Mouse (Mus musculus): ENCODE results near the gene Nfs1. TPM values are rescaled to one million over a fixed set of nuclear protein-coding genes. Genes with fewer than 3 reads are reported as not detected.

Gene Nfs1
- polyA plus RNA-seq, 1 experiment from 2014 or later = 36.6 TPM

GRCm38 (mm10) chr2:156079674-156080073 lies 64.3 kb downstream of the Nfs1 start:
- 40% methylated on average over 4 of the region's 4 CpGs for WGBS
- H3K4me3 ChIP-seq = no peak overlapping the region
- H3K9ac ChIP-seq = no peak overlapping the region

DNA sequence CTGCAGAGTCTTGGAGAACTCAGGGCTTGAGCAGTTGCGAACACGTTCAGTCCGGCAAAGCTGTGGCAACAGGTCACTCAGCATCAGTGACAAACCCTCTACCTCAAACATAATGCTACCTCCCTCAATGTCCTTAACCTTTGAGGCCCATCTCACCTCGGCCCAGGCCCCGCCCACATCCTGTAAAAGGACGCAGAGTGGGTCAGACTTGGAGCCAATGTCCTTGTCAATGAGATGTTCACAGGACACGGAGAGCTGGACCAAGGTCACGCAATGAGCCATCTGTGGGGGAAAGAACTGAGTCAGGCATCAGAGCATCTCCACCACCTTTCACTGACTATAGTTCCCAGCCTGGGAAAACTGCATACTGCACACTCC lies 64.8 kb downstream of the Nfs1 start:
- Histone ChIP-seq H3K4me1 (no peaks in the 10 kb centered on the region), H3K4me3 (no peak overlapping the region), H3K36me3 (peaks cover 54% of the 10 kb centered on the region), H3K27me3 (no peaks in the 10 kb centered on the region), H3K9me3 (no peaks in the 10 kb centered on the region), H3K27ac (no peak overlapping the region), H3K4me2 (replicated peaks) (no peak overlapping the region), H3K9ac (no peak overlapping the region)
- WGBS = 89% methylated on average over 8 of the region's 8 CpGs
- ATAC-seq (ENCODE audit: low FRiP score, low read depth) = no peak

More at GRCm38 (mm10) chr2:156079674-156080073, 64.3 kb downstream of the Nfs1 start:
- no peak for ATAC-seq (ENCODE audit: low FRiP score, low read depth)
- Histone ChIP-seq H3K36me3 (peaks cover 49% of the 10 kb centered on the region), H3K4me1 (no peaks in the 10 kb centered on the region), H3K27ac (no peak overlapping the region), H3K9me3 (no peaks in the 10 kb centered on the region), H3K4me2 (replicated peaks) (no peak overlapping the region), H3K27me3 (no peaks in the 10 kb centered on the region)

DNA sequence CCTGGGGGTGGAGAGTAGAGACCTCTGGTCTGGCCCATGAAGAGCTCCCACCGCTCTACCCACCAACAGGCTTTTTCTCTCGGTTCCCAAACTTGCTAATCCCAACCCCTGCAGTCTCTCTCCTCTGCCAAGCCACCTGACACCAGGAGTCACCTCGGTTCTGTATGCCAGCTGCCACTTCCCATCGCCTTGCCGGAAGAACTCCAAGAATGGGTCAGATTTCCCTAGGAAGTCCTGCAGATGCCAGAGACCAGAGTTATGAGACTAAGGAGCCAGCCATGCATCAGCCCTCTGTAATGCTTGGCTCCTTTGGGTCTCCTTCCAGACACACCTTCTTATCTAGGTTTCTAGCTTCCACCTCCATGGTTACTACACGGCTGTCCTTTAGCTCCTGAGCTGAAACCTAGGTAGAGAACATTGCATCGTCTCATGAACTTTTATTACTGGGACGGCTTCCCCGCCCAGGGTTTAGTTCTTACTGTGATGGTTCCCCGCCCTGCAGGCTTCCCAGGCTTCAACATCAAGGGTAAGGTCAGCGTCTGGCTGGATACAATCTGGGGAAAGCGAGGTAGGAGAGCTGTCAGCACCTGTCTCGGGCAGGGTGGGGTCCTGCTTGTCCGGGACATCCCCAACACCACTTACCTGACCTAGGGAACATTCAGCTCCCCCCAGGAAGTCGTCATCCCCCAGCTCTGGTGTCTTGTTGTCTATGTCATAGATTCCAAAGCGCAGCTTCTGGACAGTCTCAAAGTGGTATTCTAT lies 65.4 kb downstream of the Nfs1 start:
- no peak overlapping the region for H3K4me2 ChIP-seq (replicated peaks)
- H3K9ac ChIP-seq = no peak overlapping the region
- peaks cover 59% of the 10 kb centered on the region for H3K36me3 ChIP-seq
- 91% methylated on average over 16 of the region's 16 CpGs for WGBS
- H3K9me3 ChIP-seq = no peaks in the 10 kb centered on the region
- H3K27ac ChIP-seq = no peak overlapping the region
- no peak overlapping the region for H3K4me3 ChIP-seq
- ATAC-seq (ENCODE audit: low FRiP score, low read depth) = no peak
- no peaks in the 10 kb centered on the region for H3K27me3 ChIP-seq
- no peaks in the 10 kb centered on the region for H3K4me1 ChIP-seq

- H3K4me1 ChIP-seq = no peaks in the 10 kb centered on the region
- no peaks in the 10 kb centered on the region for H3K9me3 ChIP-seq
- WGBS = 94% methylated on average over 7 of the region's 7 CpGs
- ATAC-seq (ENCODE audit: low FRiP score, low read depth) = no peak
- H3K27ac ChIP-seq = no peak overlapping the region
- H3K27me3 ChIP-seq = no peaks in the 10 kb centered on the region
- peaks cover 71% of the 10 kb centered on the region for H3K36me3 ChIP-seq
- H3K4me3 ChIP-seq = no peak overlapping the region
- H3K4me2 ChIP-seq (replicated peaks) = no peak overlapping the region
- no peak overlapping the region for H3K9ac ChIP-seq
Observed at GRCm38 (mm10) chr2:156077461-156077860, 66.5 kb downstream of the Nfs1 start.

DNA sequence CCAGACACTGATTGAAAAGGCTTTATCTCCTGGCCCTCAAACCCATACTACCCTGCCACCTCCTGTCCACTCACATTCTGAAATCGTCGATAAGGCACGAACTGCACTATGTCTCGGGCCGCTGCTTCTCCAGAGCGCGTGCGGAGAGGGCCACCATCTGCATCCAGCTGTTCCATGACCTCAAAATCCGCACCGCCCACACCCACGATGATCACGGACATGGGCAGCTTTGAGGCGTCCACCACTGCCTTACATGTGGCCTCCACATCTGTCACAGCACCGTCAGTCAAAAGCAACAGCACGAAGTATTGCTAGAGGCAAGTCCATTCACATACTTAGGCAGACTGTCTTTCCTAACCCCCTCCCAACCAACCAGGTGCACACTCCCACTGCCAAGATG lies 70.3 kb downstream of the Nfs1 start:
- WGBS = 93% methylated on average over 15 of the region's 15 CpGs
- no peak overlapping the region for H3K27ac ChIP-seq

More for the DNA sequence above, 70.3 kb downstream of the Nfs1 start:
- no peaks in the 10 kb centered on the region for H3K9me3 ChIP-seq
- no peak overlapping the region for H3K9ac ChIP-seq
- ATAC-seq (ENCODE audit: low FRiP score, low read depth) = no peak
- H3K4me2 ChIP-seq (replicated peaks) = no peak overlapping the region
- H3K4me1 ChIP-seq = no peaks in the 10 kb centered on the region
- H3K27me3 ChIP-seq = no peaks in the 10 kb centered on the region
- no peak overlapping the region for H3K4me3 ChIP-seq
- peaks cover 97% of the 10 kb centered on the region for H3K36me3 ChIP-seq

Other genes starting within 250 kb of the Nfs1 start
- gene Uqcc1, start 213.9 kb downstream of the Nfs1 start, polyA plus RNA-seq (2015; fragmentation: Nextera tagmentation; extraction: Ambion mirVana) = 66.9 and 74.7 TPM in 2 replicates
- 0.60 and 1.2 TPM in 2 replicates for gene Gm15557, start 203.5 kb downstream of the Nfs1 start, polyA plus RNA-seq (2015; fragmentation: Nextera tagmentation; extraction: Ambion mirVana)
- 101 and 107 TPM in 2 replicates for gene Gdf5, start 198.8 kb downstream of the Nfs1 start, polyA plus RNA-seq (2015; fragmentation: Nextera tagmentation; extraction: Ambion mirVana)
- 32.1 and 32.2 TPM in 2 replicates for gene Cep250, start 187.7 kb downstream of the Nfs1 start, polyA plus RNA-seq (2015; fragmentation: Nextera tagmentation; extraction: Ambion mirVana)
- 1.5 and 1.9 TPM in 2 replicates for gene 6430550D23Rik, start 136.2 kb downstream of the Nfs1 start, polyA plus RNA-seq (2015; fragmentation: Nextera tagmentation; extraction: Ambion mirVana)
- 228 and 246 TPM in 2 replicates for gene Ergic3, start 136.1 kb downstream of the Nfs1 start, polyA plus RNA-seq (2015; fragmentation: Nextera tagmentation; extraction: Ambion mirVana)
- gene Fer1l4, start 91.2 kb downstream of the Nfs1 start, polyA plus RNA-seq (2015; fragmentation: Nextera tagmentation; extraction: Ambion mirVana) = not detected in 2 replicates
- 3.9 and 4.3 TPM in 2 replicates for gene Spag4, start 79.0 kb downstream of the Nfs1 start, polyA plus RNA-seq (2015; fragmentation: Nextera tagmentation; extraction: Ambion mirVana)
- 62.5 and 64.4 TPM in 2 replicates for gene Cpne1, start 32.2 kb downstream of the Nfs1 start, polyA plus RNA-seq (2015; fragmentation: Nextera tagmentation; extraction: Ambion mirVana)
- 28.8 and 36.8 TPM in 2 replicates for gene Rbm12, start 32.2 kb downstream of the Nfs1 start, polyA plus RNA-seq (2015; fragmentation: Nextera tagmentation; extraction: Ambion mirVana)
- 15.4 and 20.3 TPM in 2 replicates for gene Gm28036, start 17.1 kb downstream of the Nfs1 start, polyA plus RNA-seq (2015; fragmentation: Nextera tagmentation; extraction: Ambion mirVana)
- gene Romo1, start 147 bp downstream of the Nfs1 start, polyA plus RNA-seq (2015; fragmentation: Nextera tagmentation; extraction: Ambion mirVana) = 382 and 393 TPM in 2 replicates
- 818 and 841 TPM in 2 replicates for gene Rbm39, start 36.1 kb upstream of the Nfs1 start, polyA plus RNA-seq (2015; fragmentation: Nextera tagmentation; extraction: Ambion mirVana)
- gene Phf20, start 52.3 kb upstream of the Nfs1 start, polyA plus RNA-seq (2015; fragmentation: Nextera tagmentation; extraction: Ambion mirVana) = 91.7 and 94.0 TPM in 2 replicates
- gene Cnbd2, start 168.1 kb upstream of the Nfs1 start, polyA plus RNA-seq (2015; fragmentation: Nextera tagmentation; extraction: Ambion mirVana) = 3.9 and 4.4 TPM in 2 replicates
- gene Scand1, start 168.5 kb upstream of the Nfs1 start, polyA plus RNA-seq (2015; fragmentation: Nextera tagmentation; extraction: Ambion mirVana) = 69.6 and 70.4 TPM in 2 replicates